Mouse (Mus musculus) cerebellum, adult 2 months (tissue): Measurements from ENCODE around the gene Tmem184b.

Source experiments
- CTCF ChIP-seq: fragments of 200-500 bp; IDR thresholded peaks from 2 replicates; pipeline ENCODE4 v1.5.1; 2011; ENCODE audit warnings: low read depth, mild to moderate bottlenecking, control low read depth, low read length, moderate library complexity, borderline replicate concordance; ENCODE audit not compliant: insufficient read depth
- POLR2A ChIP-seq: fragments of 200-500 bp; IDR thresholded peaks from 2 replicates; pipeline ENCODE4 v1.6.1; 2011; ENCODE audit warnings: low read length, control low read depth, borderline replicate concordance; ENCODE audit not compliant: insufficient read depth

GRCm38 (mm10) chr15:79329346-79329978 is 73.9 kb downstream of the Tmem184b start:
- TF ChIP-seq POLR2A (no peak), CTCF (no peak)
